Mouse (Mus musculus) B cell, adult 2 months (primary cell): ENCODE data around the gene Acat1.
A peak's percentile ranks its signal among the peaks of the same experiment; 100 is the strongest.

Source experiments
- DNase-seq, 2 experiments: peaks; one replicate each; pipeline ENCODE4 v3.0.0; 2022

The Acat1 gene

GRCm38 (mm10) chr9:53609968-53610781 lies at the start of gene Acat1:
Gene Acat1 (minus strand): TSS chr9:53610382.
- DNase-seq = peak; percentile 88 to 90

- DNase-seq = no peak
These were observed 24.6 kb upstream of the Acat1 start for GRCm38 (mm10) chr9:53634796-53635195.

- no peak for DNase-seq
These were observed 5.1 kb upstream of the Acat1 start for GRCm38 (mm10) chr9:53615246-53615645.

GRCm38 (mm10) chr9:53614286-53614685 lies 4.1 kb upstream of the Acat1 start:
- DNase-seq = no peak

GRCm38 (mm10) chr9:53609306-53609967 lies 745 bp downstream of the Acat1 start:
- DNase-seq = no peak

GRCm38 (mm10) chr9:53607816-53608215 lies 2.4 kb downstream of the Acat1 start:
- no peak for DNase-seq

GRCm38 (mm10) chr9:53607192-53607591 lies 3.0 kb downstream of the Acat1 start:
- no peak for DNase-seq

GRCm38 (mm10) chr9:53604954-53605353 lies 5.2 kb downstream of the Acat1 start:
- no peak for DNase-seq

- DNase-seq = no peak
These were observed 6.3 kb downstream of the Acat1 start for GRCm38 (mm10) chr9:53603849-53604248.

GRCm38 (mm10) chr9:53603384-53603783 lies 6.8 kb downstream of the Acat1 start:
- peak; percentile 50 to 52 for DNase-seq

GRCm38 (mm10) chr9:53601541-53601940 lies 8.6 kb downstream of the Acat1 start:
- DNase-seq = no peak

- no peak for DNase-seq
These were observed 11.6 kb downstream of the Acat1 start for GRCm38 (mm10) chr9:53598631-53599030.

- no peak for DNase-seq
These were observed 13.1 kb downstream of the Acat1 start for GRCm38 (mm10) chr9:53596971-53597600.

GRCm38 (mm10) chr9:53594764-53595163 lies 15.4 kb downstream of the Acat1 start:
- DNase-seq = peak; percentile 83 to 84

- no peak for DNase-seq
These were observed 28.3 kb downstream of the Acat1 start for GRCm38 (mm10) chr9:53581870-53582269.

- no peak for DNase-seq
These were observed 34.5 kb downstream of the Acat1 start for GRCm38 (mm10) chr9:53575721-53576120.

- DNase-seq = no peak
These were observed 37.5 kb downstream of the Acat1 start for GRCm38 (mm10) chr9:53572516-53573307.

GRCm38 (mm10) chr9:53570662-53571061 lies 39.5 kb downstream of the Acat1 start:
- DNase-seq = no peak

- peak in 1 of 2 experiments; percentile 27 for DNase-seq
These were observed 72.7 kb downstream of the Acat1 start for GRCm38 (mm10) chr9:53537336-53537965.

- DNase-seq = peak; percentile 98
These were observed 73.4 kb downstream of the Acat1 start, which contains the start of the genes Atm and Npat for GRCm38 (mm10) chr9:53536558-53537320. Gene Atm (minus strand): TSS chr9:53536740. Gene Npat (plus strand): TSS chr9:53537047.
